Mouse (Mus musculus): ENCODE data around the gene Nolc1.

Gene Nolc1

GRCm38 (mm10) chr19:46075616-46076607 is at the start of gene Nolc1:
Nolc1 (plus strand) TSS chr19:46075863.
- peak; percentile 100 for DNase-seq (ENCODE audit: inconsistent age in 2 of 2, low spot score in 1 of 2)

GRCm38 (mm10) chr19:46026567-46026966 is 49.1 kb upstream of the Nolc1 start:
- DNase-seq (ENCODE audit: inconsistent age in 2 of 2, low spot score in 1 of 2) = no peak

- no peak for DNase-seq (ENCODE audit: inconsistent age in 2 of 2, low spot score in 1 of 2)
Measured at GRCm38 (mm10) chr19:46028747-46029320, 46.8 kb upstream of the Nolc1 start.

GRCm38 (mm10) chr19:46029652-46030051 is 46.0 kb upstream of the Nolc1 start:
- DNase-seq (ENCODE audit: inconsistent age in 2 of 2, low spot score in 1 of 2) = no peak

- DNase-seq (ENCODE audit: inconsistent age in 2 of 2, low spot score in 1 of 2) = no peak
Measured at GRCm38 (mm10) chr19:46030196-46030983, 45.3 kb upstream of the Nolc1 start.

GRCm38 (mm10) chr19:46031689-46032432 is 43.8 kb upstream of the Nolc1 start:
- DNase-seq (ENCODE audit: inconsistent age in 2 of 2, low spot score in 1 of 2) = no peak

- no peak for DNase-seq (ENCODE audit: inconsistent age in 2 of 2, low spot score in 1 of 2)
Measured at GRCm38 (mm10) chr19:46032731-46033510, 42.7 kb upstream of the Nolc1 start.

GRCm38 (mm10) chr19:46033911-46034310 is 41.8 kb upstream of the Nolc1 start:
- no peak for DNase-seq (ENCODE audit: inconsistent age in 2 of 2, low spot score in 1 of 2)

GRCm38 (mm10) chr19:46035971-46036370 is 39.7 kb upstream of the Nolc1 start:
- no peak for DNase-seq (ENCODE audit: inconsistent age in 2 of 2, low spot score in 1 of 2)

GRCm38 (mm10) chr19:46036477-46037242 is 39.0 kb upstream of the Nolc1 start:
- peak in 1 of 2 experiments; percentile 52 for DNase-seq (ENCODE audit: inconsistent age in 2 of 2, low spot score in 1 of 2)

GRCm38 (mm10) chr19:46037243-46037924 is 38.3 kb upstream of the Nolc1 start:
- DNase-seq (ENCODE audit: inconsistent age in 2 of 2, low spot score in 1 of 2) = peak in 1 of 2 experiments; percentile 47

GRCm38 (mm10) chr19:46037925-46038850 is 37.5 kb upstream of the Nolc1 start:
- DNase-seq (ENCODE audit: inconsistent age in 2 of 2, low spot score in 1 of 2) = peak in 1 of 2 experiments; percentile 45

GRCm38 (mm10) chr19:46038851-46039260 is 36.8 kb upstream of the Nolc1 start:
- DNase-seq (ENCODE audit: inconsistent age in 2 of 2, low spot score in 1 of 2) = peak; percentile 53 to 80

GRCm38 (mm10) chr19:46039478-46039877 is 36.2 kb upstream of the Nolc1 start:
- DNase-seq (ENCODE audit: inconsistent age in 2 of 2, low spot score in 1 of 2) = peak; percentile 91 to 96

- DNase-seq (ENCODE audit: inconsistent age in 2 of 2, low spot score in 1 of 2) = peak in 1 of 2 experiments; percentile 16
Measured at GRCm38 (mm10) chr19:46040149-46040902, 35.3 kb upstream of the Nolc1 start.

GRCm38 (mm10) chr19:46041299-46041932 is 34.2 kb upstream of the Nolc1 start:
- peak in 1 of 2 experiments; percentile 25 for DNase-seq (ENCODE audit: inconsistent age in 2 of 2, low spot score in 1 of 2)

All from adrenal gland, adult (tissue).